Mouse (Mus musculus) G1E (cell line): ENCODE results near the gene Sgpp1. TPM values are rescaled to one million over a fixed set of nuclear protein-coding genes. Genes with fewer than 3 reads are reported as not detected.

Source experiments
- ATAC-seq: 2 replicates; pipeline ENCODE4 v1.8.0; 2016; ENCODE audit warnings: mild to moderate bottlenecking; ENCODE audit not compliant: insufficient number of reproducible peaks, poor library complexity, low FRiP score, severe bottlenecking; ENCODE audit errors: extremely low read depth
- DNase-seq: peaks from one replicate; pipeline ENCODE4 v3.0.0; 2012; ENCODE audit warnings: low spot score
- H3K27me3 ChIP-seq: 2 replicates; pipeline ENCODE4 v1.6.1; 2012; ENCODE audit warnings: mild to moderate bottlenecking, low read length, inconsistent platforms; ENCODE audit not compliant: insufficient read depth
- H3K36me3 ChIP-seq: replicated peaks from 2 replicates; pipeline ENCODE3; 2012; ENCODE audit warnings: mild to moderate bottlenecking, inconsistent platforms
- H3K4me1 ChIP-seq: 2 replicates; pipeline ENCODE4 v1.6.1; 2012; ENCODE audit warnings: low read depth, low read length, inconsistent platforms, mixed read lengths; ENCODE audit not compliant: insufficient read depth
- H3K4me3 ChIP-seq: 2 replicates; pipeline ENCODE4 v1.5.1; 2012; ENCODE audit warnings: low read depth, mild to moderate bottlenecking, inconsistent platforms, low read length, moderate library complexity, mixed read lengths
- H3K9me3 ChIP-seq: replicated peaks from 2 replicates; pipeline ENCODE4 v1.6.1; 2012; ENCODE audit warnings: inconsistent platforms
- CTCF ChIP-seq: IDR thresholded peaks from 2 replicates; pipeline ENCODE4 v1.5.1; 2012; ENCODE audit warnings: low read depth, low read length, inconsistent platforms, mixed read lengths
- GATA1 ChIP-seq: IDR thresholded peaks from 2 replicates; pipeline ENCODE4 v1.6.1; 2012; ENCODE audit warnings: borderline replicate concordance, low read length, inconsistent platforms, mixed read lengths
- GATA2 ChIP-seq: IDR thresholded peaks from 2 replicates; pipeline ENCODE4 v1.6.1; 2012; ENCODE audit warnings: low read depth, low read length, inconsistent platforms, borderline replicate concordance
- POLR2AphosphoS5 ChIP-seq: IDR thresholded peaks from 2 replicates; pipeline ENCODE4 v1.6.1; 2012; ENCODE audit warnings: low read depth, low read length, inconsistent platforms; ENCODE audit not compliant: insufficient replicate concordance
- TAL1 ChIP-seq: conservative IDR thresholded peaks from 2 replicates; pipeline ENCODE4 v1.6.1; 2012; ENCODE audit warnings: low read depth, low read length, inconsistent platforms, mixed read lengths
- polyA plus RNA-seq: library from polyadenylated mRNA; stranded (reverse); fragments of >175 nt; gene quantifications from 2 replicates; pipeline ENCODE4 v1.2.3, GENCODE M21; 2012
- total RNA-seq, 2 experiments: library from RNA; stranded (forward) in 1 of 2; stranded (reverse) in 1 of 2; fragments of 200-1000 nt in 1 of 2; fragments of >200 nt in 1 of 2; fragmentation: Nextera tagmentation in 1 of 2; gene quantifications; 2 replicates each; pipeline ENCODE4 v1.2.3; 2014 to 2017

Sgpp1 gene
- total and polyA plus RNA-seq, 3 experiments = 5.6 to 23.6 (median 16.8) TPM

DNA sequence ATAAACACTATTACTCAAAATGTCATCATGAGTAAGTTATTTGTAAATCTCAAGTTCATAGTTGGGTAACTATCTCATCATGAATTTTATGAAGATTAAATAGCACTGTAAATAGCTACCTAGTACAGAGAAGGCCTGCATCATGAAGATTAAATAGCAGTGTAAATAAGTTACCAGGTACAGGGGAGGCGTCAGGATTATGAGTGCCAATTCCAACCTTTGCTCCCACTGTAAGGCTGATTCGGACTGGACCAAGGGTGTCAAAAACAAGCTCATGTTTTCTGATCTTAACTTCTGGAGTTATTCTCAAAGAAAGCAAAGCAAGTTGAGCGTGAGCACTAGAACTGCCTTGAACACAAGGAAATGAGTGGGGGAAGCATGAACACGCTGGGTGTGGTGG lies 51.9 kb downstream of the Sgpp1 start:
- H3K4me3 ChIP-seq = no peak overlapping the region
- H3K9me3 ChIP-seq = peaks cover 5% of the 10 kb centered on the region
- TF ChIP-seq POLR2AphosphoS5 = no peak
- no peak for TF ChIP-seq TAL1
- TF ChIP-seq GATA1 = no peak
- ATAC-seq (no peak), DNase-seq (no peak)
- H3K27me3 ChIP-seq = no peaks in the 10 kb centered on the region; the same call in 1 of the 2 replicates
- peaks cover 7% of the 10 kb centered on the region for H3K36me3 ChIP-seq
- H3K4me1 ChIP-seq = peaks cover 4% of the 10 kb centered on the region; the same call in 1 of the 2 replicates

DNA sequence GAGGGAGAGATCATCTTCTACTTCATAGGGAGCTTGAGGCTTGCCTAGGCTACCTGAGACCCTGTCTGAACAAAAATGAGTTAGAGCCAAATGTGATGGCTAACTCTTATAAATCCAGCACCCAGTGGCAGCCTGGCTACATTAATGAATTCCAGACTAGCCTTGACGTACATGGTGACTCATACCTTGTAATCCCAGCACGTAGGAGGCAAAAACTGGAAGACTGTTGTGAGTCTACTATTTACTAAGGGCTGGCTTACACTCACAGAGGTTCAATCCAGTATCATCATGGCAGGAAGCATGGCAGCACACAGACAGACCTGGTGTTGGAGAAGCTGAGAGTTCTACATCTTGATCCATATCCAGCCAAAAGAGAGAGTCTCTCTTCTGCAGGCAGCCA lies 52.7 kb downstream of the Sgpp1 start:
- ATAC-seq = no peak
- no peak for DNase-seq
- TF ChIP-seq GATA1 (no peak), TAL1 (no peak), POLR2AphosphoS5 (no peak), GATA2 (no peak), CTCF (no peak)

DNA sequence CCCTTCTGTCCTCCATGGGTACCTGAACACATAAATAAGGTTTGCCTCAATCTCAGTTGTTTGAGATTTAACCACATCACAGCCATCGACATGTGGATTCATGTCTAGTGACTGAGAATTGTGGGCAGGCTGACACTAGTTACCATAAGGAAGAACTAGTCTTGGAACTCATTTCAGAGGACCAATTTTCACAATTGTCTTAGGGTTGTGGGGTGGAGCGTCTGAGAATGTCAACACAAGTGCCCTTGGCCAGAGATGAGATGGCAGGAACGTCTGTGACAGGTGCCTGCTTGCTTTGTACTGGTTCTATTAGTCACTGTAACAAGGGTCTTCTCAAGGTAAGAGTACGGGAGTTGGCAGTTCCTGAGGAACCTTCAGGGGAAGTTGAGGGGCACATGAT lies 54.4 kb downstream of the Sgpp1 start:
- Histone ChIP-seq H3K4me3 (no peak overlapping the region), H3K9me3 (peaks cover 5% of the 10 kb centered on the region), H3K36me3 (peaks cover 20% of the 10 kb centered on the region), H3K4me1 (no peaks in the 10 kb centered on the region), H3K27me3 (no peaks in the 10 kb centered on the region)
- DNase-seq = no peak
- no peak for TF ChIP-seq POLR2AphosphoS5
- no peak for TF ChIP-seq GATA1
- no peak for TF ChIP-seq CTCF
- no peak for TF ChIP-seq GATA2
- TF ChIP-seq TAL1 = no peak
- ATAC-seq = no peak

More for the DNA sequence above, 52.7 kb downstream of the Sgpp1 start:
- Histone ChIP-seq H3K9me3 (peaks cover 5% of the 10 kb centered on the region), H3K4me3 (no peak overlapping the region), H3K4me1 (peaks cover 4% of the 10 kb centered on the region; the same call in 1 of the 2 replicates), H3K36me3 (peaks cover 9% of the 10 kb centered on the region), H3K27me3 (no peaks in the 10 kb centered on the region)

DNA sequence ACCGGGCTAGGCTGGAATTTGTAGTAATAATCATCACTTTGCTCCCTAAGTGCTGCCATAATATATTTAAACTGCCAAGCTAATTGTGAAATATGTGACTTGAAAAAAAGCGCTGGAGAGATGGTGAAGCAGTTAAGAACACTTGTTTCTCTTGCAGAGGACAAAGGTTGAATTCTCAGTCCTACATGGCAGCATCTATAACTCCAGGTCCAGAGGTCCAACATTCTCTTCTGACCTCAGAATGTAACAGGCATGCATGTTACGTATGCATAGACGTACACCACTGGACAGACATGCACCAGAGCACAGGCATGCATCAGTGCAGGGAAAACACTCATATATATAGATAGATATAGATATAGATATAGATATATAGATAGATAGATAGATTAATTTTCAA lies 57.1 kb downstream of the Sgpp1 start:
- Histone ChIP-seq H3K9me3 (peaks cover 5% of the 10 kb centered on the region), H3K4me1 (peaks cover 7% of the 10 kb centered on the region; the same call in 1 of the 2 replicates), H3K36me3 (peaks cover 39% of the 10 kb centered on the region), H3K4me3 (no peak overlapping the region), H3K27me3 (no peaks in the 10 kb centered on the region)
- TF ChIP-seq TAL1 = no peak
- TF ChIP-seq POLR2AphosphoS5 = no peak
- no peak for TF ChIP-seq GATA1
- no peak for TF ChIP-seq GATA2
- no peak for TF ChIP-seq CTCF
- ATAC-seq = no peak
- no peak for DNase-seq

DNA sequence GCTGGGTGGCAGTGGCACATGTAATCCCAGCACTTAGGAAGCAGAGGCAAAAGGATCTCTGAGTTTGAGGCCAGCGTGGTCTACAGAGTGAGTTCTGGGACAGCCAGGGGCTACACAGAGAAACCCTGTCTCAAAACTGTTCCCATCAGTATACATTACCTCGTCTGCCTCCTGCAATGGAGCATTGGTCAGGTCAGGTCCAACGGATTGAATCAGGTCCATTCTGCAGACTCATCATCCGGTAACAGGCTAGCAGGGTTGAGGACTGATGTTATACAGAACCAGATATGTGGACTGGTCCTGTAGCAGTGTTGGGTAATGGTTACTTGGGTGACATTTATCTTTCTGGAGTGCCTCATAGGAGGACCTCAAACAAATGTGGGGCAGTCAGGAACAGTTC lies 62.9 kb downstream of the Sgpp1 start:
- TF ChIP-seq GATA1 (no peak), CTCF (no peak), GATA2 (no peak), POLR2AphosphoS5 (no peak), TAL1 (no peak)
- Histone ChIP-seq H3K27me3 (no peaks in the 10 kb centered on the region), H3K4me3 (no peak overlapping the region), H3K36me3 (peaks cover 55% of the 10 kb centered on the region), H3K9me3 (no peaks in the 10 kb centered on the region), H3K4me1 (peaks cover 47% of the 10 kb centered on the region)
- ATAC-seq (no peak), DNase-seq (no peak)

DNA sequence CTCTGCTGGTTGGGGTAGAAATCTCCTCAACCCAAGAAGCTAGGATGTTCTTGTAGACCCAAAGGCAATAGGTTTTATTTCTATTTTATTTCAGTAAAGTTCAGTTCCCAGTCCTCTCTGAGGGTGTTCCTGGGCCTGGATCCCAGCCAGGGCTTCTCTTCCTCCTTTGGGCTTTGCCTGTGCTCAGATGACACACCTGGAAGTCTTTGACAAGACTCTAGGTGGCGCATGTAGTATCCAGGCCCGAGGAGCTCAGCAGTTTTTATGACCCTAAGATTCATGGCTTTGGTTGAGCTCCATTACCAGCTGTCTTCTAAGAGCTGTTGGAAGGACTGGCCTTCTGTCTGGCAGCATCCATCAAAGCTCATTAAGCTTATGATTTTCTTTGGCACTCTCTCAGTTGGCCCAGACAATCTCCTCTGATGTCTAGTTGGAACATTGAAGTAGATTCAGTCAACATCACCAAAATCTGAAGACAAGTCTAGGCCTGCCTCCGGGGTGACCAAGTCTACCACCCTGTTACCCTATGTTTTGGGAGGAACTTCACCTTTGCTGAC lies 63.7 kb downstream of the Sgpp1 start:
- no peak overlapping the region for H3K4me3 ChIP-seq
- peaks cover 55% of the 10 kb centered on the region for H3K36me3 ChIP-seq
- TF ChIP-seq CTCF (no peak), GATA2 (no peak), TAL1 (no peak), POLR2AphosphoS5 (no peak), GATA1 (no peak)
- H3K9me3 ChIP-seq = no peaks in the 10 kb centered on the region
- H3K4me1 ChIP-seq = peaks cover 51% of the 10 kb centered on the region
- ATAC-seq = no peak
- no peak for DNase-seq
- H3K27me3 ChIP-seq = no peaks in the 10 kb centered on the region
